Mouse (Mus musculus) neutrophil, adult 5-6 weeks (primary cell): ENCODE results near the gene Trim58. TPM values are rescaled to one million over a fixed set of nuclear protein-coding genes. Genes with fewer than 3 reads are reported as not detected.

Source experiments
- ATAC-seq: fragments of 151-379, 151-347 bp; 2 replicates; pipeline ENCODE4 v1.8.0; 2017; ENCODE audit warnings: mild to moderate bottlenecking, moderate TSS enrichment; ENCODE audit not compliant: insufficient number of reproducible peaks, poor library complexity, low FRiP score, severe bottlenecking; ENCODE audit errors: extremely low read depth
- total RNA-seq: library from RNA; stranded (forward); fragments of 200-1000 nt; gene quantifications from 2 replicates; pipeline ENCODE4 v1.2.3, GENCODE M21; 2017

Trim58 gene
- 0.35 and 0.49 TPM in 2 replicates for total RNA-seq

DNA sequence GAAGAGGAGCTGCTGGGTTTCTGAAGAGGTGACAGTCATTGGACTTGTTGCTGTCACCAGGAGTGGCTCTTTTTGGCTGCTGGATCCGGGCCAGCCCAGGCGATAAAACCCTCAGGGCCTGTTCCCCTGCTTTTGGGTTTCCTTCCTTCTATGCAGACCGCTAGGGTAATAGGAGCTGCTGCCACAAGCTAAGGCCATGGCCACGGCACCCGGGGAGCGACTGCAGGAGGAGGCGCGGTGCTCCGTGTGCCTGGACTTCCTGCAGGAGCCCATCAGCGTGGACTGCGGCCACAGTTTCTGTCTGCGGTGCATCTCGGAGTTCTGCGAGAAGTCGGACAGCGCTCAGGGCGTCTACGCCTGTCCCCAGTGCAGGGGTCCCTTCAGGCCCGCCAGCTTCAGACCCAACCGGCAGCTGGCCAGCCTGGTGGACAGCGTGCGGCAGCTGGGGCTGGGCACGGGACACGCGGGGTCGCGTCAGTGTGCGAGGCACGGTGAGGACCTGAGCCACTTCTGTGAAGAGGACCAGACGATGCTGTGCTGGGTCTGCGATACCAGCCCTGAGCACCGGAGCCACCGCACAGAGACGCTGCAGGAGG is at the start of gene Trim58:
Gene Trim58, plus strand, starts transcription at position 194 of the 596 bp plus-strand sequence.
- no peak for ATAC-seq

- ATAC-seq, result no peak
Observed at GRCm38 (mm10) chr11:58594814-58595213, 45.5 kb upstream of the Trim58 start, which contains the start of gene Olfr324. TSS of gene Olfr324 (plus strand) at chr11:58595114.

GRCm38 (mm10) chr11:58597837-58598236 is 42.4 kb upstream of the Trim58 start:
- no peak for ATAC-seq

GRCm38 (mm10) chr11:58602062-58602461 is 38.2 kb upstream of the Trim58 start:
- ATAC-seq, result no peak

- ATAC-seq, result no peak
Observed at GRCm38 (mm10) chr11:58602800-58603560, 37.3 kb upstream of the Trim58 start.

GRCm38 (mm10) chr11:58604688-58605087 is 35.6 kb upstream of the Trim58 start:
- no peak for ATAC-seq

DNA sequence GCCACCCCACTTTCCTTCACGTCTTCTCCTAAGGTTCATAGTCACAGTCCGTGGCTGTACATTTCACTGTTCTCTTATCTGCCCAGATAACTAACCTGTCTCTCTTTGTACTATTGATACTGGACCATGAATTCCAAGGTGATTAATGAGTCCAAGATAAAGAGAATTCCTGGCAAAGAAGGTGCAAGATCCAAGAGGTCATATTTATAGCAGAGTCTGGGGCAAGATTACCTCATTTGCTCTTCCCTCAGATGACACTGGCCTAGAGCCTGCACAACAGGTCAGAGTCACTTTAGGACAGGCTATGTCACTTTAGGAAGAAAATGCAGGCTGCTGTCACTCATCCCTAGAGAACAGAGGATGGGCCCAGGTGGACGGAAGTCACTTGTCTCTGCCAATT is 35.0 kb upstream of the Trim58 start:
- no peak for ATAC-seq

DNA sequence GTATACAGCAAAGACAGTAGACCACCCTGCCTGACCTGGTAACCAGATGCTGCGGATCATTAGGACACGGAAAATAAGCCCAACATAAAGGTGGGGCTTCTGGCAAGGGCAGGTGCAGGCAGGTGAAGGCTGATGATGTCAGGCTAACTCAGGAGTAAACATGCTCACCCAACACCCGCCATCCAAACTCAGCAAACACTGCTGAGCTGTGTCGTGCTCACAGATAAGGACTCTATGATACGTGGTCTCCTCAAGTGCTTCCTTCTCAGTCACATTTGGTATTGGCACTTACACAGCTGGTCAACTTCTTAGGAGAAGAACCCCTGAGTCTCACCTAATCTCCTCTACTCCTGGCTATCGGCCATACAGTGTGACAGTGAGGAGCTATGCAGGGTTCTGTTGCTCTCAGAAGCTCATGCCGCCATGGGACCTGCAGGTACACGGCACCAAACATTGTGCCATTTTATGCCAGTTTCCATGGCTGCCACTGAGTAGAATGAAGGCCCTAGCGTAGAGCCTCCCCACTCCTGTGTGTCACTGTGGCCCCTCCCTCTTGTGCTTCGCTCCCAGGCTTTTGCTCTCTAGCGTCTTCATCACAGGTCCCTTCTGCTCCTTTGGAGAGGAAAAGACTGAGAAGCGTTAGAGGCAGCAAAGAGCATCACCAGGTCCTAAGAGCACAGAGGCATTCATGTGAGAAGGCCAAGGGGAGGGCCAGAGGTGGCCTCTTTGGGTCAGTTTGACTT is 33.9 kb upstream of the Trim58 start:
- ATAC-seq, result no peak

- no peak for ATAC-seq
Observed at GRCm38 (mm10) chr11:58607030-58607429, 33.2 kb upstream of the Trim58 start.

DNA sequence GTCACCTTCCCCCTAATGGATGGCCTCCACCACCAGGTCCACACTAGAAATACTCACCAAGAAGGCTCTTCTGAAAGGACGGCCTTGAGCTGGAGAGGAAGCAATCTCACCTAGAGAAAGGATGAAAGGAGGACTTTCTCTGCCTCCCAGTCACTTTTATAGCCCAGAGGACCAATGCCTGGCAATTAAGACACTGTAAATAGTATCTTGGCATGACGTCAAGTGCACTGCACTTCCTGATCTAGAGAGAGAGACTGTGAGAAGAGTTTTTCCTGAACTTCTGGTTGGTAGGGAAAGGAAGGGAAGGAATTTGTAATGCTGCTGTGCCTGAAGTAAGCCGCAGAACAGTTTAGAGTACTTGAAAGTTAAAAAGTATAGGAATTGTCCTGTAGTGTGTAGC is 26.9 kb upstream of the Trim58 start:
- ATAC-seq, result no peak

- ATAC-seq, result no peak
Observed at GRCm38 (mm10) chr11:58614526-58614925, 25.7 kb upstream of the Trim58 start.

- no peak for ATAC-seq
Observed at GRCm38 (mm10) chr11:58615975-58616374, 24.3 kb upstream of the Trim58 start, which contains the start of gene 2210407C18Rik. TSS of gene 2210407C18Rik (minus strand) at chr11:58616075.

DNA sequence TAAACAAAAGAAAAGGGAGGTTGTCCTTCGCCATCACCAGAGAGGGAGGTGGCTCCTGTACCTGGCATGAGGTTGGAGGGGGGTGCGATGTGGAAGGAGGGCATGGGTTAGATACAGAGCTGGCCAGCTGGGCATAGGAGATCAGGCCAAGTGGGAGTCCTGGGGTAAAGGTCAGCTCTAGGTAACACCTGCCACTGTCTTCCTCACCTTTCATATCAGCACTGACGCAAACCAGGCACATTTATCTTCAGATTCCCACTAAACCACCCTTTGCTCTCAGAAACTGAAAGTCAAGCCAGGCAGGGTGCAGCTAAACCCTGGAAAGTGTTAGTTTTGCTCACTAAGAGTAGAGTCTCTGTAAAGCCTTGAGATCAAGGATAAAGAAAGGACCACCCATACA is 21.9 kb upstream of the Trim58 start:
- no peak for ATAC-seq

GRCm38 (mm10) chr11:58618793-58619192 is 21.5 kb upstream of the Trim58 start:
- ATAC-seq, result no peak

GRCm38 (mm10) chr11:58626146-58626545 is 14.1 kb upstream of the Trim58 start:
- no peak for ATAC-seq

DNA sequence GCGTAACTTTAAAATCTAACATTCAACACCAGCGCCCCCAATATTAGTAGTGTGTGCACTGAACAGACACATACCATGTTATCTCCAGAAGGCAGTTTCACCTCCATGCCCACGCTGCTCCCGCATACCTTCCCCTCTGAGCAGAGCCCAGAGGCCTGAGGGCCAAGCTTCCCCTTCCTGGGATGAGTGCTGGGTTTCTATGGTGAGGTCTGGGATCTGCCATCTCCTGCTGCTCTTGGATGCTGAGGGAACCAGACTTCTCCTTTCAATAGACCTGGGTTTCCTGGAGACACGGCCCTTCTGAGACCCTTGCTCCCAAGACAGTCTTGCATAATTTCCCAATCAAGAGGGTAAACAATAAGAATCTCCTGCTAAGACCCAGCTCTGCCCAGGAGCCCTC is 9.9 kb upstream of the Trim58 start, which contains the start of gene Olfr323:
Gene Olfr323, minus strand, starts transcription at position 101 of the 400 bp plus-strand sequence.
- ATAC-seq, result no peak

DNA sequence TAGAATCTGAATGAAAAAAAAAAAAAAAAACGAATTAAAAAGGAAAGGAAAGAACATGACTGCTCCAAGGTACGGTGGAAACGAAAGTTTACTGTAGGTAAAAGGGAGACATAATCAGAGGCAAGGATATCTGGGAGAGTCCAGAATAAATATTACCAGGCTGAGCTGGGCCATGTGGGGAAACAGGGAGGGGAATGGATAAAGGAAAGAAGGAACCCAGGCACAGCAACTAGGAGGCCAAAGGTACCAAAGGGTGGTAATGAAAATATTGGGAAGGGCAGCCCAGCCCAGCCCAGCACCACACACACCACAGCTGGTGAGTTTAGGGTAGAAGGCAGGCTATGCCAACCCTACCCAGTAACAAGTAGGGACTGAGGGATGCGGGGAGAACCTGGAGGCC is 5.4 kb upstream of the Trim58 start:
- ATAC-seq, result no peak

GRCm38 (mm10) chr11:58636376-58636977 is 3.8 kb upstream of the Trim58 start:
- peak; percentile 59 for ATAC-seq

- no peak for ATAC-seq
Observed at GRCm38 (mm10) chr11:58638176-58638701, 2.0 kb upstream of the Trim58 start.
